Mouse (Mus musculus) urinary bladder, postnatal 4 days (tissue): ENCODE results near the gene Rpl13.
A peak's percentile ranks its signal among the peaks of the same experiment; 100 is the strongest.
"Not testable (repeated sequence)": the region's sequence is repeated elsewhere in the genome, so short reads cannot be mapped to it uniquely, and the experiment has no call there.

Experiments used
- DNase-seq, 2 experiments: peaks; one replicate each; pipeline ENCODE4 v3.0.0; 2021 to 2022; ENCODE audit warnings: low spot score in 2 of 2

The Rpl13 gene

DNA sequence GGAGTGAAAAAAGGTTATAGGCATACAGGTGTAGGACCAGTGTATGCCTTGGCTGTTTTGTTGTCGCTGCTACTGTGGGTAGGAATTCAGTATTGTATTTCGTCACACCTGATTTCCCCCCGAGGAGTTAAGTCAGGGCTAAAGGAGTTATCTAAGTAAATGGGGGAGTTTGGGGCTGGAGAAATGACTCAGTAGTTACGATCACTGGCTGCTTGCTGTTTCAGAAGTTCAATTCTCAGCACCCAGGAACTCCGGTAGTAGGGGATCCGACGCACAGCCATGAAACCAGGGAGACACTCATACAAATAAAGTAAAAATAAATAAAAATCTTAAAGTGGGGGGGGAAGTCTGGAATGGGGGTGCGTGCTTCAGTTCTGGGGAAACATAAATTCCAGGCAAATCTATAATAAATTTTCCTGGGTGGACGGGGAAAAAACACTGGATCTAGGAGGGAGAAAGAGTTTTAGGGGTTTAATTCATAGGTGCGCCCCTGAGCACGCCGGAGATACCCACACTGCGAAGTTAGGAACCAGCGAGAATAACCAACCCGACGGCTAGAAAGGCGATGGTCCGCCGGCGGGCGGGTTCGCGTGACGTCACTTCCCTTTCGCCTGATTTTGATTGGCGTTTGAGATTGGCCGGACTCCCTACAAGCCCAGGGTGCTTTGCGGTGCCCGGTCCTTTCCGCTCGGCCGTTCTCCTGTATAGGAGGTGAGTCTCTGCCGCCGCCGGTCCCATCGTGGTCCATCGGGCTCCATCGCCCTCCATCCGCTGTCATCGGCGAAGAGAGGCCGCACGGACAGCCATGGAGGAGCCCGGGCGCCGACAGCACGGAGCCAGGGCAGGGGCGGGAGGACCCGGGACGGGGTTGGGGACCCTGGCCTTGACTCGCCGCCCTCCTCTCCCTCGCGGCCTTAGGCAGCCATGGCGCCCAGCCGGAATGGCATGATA lies at the start of gene Rpl13:
TSS of gene Rpl13 (plus strand) at position 616 of the 951 bp plus-strand sequence.
- DNase-seq: peak; percentile 96 to 98

DNA sequence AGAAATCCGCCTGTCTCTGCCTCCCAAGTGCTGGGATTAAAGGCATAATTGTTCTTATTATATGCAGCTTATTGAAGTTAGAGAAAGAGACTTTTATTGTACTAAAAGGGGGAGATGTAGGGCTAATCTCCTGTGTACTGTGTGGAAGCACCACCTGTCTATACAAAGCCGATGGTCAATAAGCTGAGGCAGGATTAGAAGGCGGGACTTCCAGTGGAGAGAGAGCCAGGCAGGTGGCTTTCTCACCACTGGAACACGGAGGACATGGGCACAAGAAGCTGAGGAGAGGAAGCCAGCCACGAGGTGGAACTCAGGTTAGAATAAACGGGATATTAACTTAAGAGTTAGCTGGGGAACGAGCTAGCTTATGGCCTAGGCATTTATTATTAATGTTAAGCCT lies 39.4 kb upstream of the Rpl13 start, which contains the start of gene Spg7:
TSS of gene Spg7 (plus strand) at position 222 of the 400 bp plus-strand sequence.
- no peak for DNase-seq

- no peak for DNase-seq
These were observed 38.1 kb upstream of the Rpl13 start for GRCm38 (mm10) chr8:123064072-123064471.

- no peak for DNase-seq
These were observed 37.3 kb upstream of the Rpl13 start for GRCm38 (mm10) chr8:123064809-123065213.

DNA sequence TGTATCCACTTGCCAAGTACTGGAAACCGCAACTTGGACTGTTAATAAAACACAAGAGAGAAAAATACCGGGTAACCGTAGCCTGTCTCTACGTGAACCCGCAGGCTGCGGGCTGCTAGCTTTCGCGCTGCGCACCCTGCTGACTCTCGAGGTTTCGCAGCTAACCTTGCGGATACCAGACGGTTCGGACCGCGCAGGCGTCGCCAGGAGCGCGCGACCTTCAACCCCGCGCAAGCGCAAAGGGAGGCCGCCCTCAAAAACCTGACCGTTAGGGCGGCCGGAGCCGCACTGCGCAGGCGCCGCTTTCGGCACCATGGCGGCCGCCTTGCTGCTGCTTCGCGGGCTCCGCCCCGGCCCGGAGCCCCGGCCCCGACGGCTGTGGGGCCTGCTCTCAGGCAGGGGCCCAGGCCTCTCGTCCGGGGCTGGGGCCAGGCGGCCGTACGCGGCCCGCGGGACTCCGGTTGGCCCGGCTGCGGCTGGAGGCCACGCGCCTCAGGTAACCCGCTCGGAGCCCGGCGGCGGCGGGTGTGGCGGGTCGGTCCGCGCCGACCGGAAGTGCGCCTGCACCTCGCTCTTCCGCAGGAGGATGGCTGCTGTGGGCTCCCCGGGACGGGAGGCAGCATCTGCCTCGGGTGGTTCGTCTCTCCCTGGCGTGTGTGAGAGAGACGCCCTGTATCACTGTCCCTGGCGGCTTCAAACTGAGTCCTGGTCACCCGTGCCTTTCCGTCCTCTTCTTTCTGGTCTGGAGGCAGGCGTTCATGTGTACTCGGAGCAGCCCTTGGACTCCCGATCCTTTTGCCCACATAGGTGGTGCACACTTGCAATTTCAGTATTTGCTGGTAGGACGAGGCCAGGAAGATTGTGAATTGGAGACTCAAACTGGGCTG lies 36.7 kb upstream of the Rpl13 start:
- DNase-seq: peak; percentile 94 to 95

GRCm38 (mm10) chr8:123066101-123066683 lies 36.0 kb upstream of the Rpl13 start:
- no peak for DNase-seq

DNA sequence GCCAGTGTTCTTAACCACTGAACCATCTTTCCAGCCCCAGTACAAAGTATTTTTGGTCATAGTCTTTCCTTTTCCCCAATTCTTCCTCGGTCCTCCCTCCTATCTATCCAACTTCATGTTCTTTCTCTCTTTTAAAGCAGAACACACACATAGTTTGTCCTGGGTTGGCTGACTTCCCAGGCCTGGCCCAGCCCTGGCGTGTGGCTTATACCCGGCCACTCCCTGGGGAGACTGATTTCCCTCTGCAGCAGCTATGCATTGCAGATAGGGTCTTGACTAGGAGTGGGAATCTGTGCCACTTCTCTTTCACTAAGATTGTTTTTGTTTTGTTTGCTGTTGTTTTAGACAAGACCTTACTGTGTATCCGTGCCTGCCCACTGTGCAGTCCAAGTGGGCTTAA lies 31.0 kb upstream of the Rpl13 start:
- DNase-seq: no peak

DNA sequence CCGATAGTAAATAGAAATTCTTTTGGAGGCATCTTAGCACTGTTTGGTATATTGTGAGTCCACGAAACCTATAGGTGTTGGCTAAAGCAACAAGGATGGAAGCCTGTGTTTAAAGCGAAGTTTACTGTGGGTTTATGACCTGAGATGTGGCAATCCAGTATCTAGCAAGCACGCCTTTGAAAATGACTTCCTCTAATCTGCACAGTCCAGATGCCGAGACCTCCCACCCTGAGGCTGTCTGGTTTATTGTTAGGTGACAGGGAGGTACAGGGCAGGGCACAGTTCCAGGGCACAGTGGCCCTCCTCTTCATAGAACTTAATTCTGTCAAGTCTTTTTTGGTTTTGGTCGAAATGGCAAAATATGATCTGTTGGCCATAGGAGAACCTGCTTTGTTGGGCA lies 24.9 kb upstream of the Rpl13 start:
- DNase-seq: no peak

- no peak for DNase-seq
These were observed 19.2 kb upstream of the Rpl13 start for GRCm38 (mm10) chr8:123082993-123083392.

DNA sequence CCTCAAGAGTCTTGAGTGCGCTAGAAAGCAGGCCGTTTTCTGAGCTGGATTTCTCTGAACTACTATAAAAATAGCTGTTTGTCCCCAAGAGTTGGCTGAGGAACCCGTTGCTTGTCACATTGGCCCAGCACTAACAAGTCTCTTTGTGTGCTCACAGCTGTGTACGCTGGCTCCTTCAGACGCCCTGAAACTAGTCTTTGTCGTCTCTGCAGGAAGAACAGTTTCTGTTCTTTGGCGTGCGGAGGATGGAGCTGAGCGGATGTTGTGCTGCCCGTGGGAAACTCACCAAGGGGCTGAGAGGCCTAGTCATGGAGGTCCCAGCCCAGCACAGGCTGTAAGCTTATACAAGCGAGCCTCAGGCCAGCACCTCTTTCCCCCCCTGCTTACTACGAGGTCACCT lies 18.5 kb upstream of the Rpl13 start:
- DNase-seq: no peak

DNA sequence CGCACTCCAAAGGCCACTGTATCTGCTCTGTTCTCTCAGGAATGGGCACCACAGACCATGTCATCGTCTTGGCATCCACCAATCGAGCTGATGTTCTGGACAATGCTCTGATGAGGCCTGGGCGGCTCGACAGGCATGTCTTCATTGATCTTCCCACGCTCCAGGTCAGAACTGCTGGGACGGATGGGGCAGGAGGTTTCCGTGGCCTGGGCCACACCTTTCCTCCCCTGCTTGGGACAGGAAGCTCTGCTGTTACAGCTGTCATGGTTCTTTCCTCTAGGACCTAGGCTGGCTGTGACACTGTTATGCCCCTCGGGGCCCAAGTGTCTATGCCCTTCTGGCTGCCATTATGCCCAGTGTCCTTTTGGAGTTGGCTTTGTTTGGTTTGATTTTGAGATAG lies 14.9 kb upstream of the Rpl13 start:
- DNase-seq: no peak

DNA sequence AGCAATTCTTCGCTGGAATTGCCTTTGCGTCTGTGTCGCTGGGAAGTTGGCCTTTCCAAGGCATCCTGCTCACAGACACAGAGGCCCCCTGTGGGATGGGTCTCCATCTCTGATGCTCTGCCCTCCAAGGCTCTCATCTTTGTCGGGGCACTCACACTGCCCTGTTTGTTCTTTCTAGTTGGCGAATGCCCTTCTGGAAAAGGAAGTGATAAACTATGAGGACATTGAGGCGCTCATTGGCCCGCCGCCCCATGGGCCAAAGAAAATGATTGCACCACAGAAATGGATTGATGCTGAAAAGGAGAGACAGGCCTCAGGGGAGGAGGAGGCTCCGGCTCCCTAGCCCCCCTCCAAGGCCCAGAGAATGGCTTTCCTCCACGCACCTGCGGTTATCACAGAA lies 4.9 kb upstream of the Rpl13 start:
- DNase-seq: no peak

- no peak for DNase-seq
These were observed 4.2 kb upstream of the Rpl13 start for GRCm38 (mm10) chr8:123097786-123098584.

DNA sequence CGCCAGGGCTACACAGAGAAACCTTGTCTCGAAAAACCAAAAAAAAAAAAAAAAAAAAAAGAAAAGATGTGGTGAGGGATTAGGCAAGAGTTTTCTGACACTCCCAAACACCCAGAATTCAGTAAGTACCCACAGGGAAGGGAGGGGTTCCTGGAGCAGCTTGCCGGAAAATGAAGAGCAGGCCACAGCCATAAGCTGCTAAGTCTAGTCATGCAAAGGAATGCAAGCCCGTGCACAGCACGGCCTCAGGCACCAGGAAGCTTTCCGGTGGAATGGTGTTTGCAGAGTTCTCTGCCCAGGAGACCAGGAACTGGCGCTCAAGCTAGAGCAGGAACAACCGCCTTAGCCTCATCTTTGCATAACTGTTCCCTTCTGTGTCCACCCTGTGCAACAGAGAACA lies 1.9 kb upstream of the Rpl13 start:
- no peak for DNase-seq

DNA sequence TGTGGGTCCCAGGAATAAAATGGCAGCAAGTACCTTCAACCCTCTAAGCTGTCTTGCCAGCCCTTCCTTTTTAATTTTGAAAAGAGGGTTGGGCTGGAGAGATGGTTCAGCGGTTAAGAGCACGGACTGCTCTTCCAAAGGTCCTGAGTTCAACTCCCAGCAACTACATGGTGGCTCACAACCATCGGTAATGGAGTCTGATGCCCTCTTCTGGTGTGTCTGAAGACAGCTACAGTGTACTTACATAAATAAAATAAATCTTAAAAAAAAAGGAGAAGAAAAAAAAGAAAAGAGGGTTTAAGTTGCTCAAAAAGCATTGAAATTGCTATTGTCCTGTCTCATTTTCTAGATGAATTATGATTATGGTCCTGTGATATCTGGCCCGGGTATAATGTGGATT lies 906 bp upstream of the Rpl13 start:
- no peak for DNase-seq

- DNase-seq: not testable (repeated sequence)
These were observed 705 bp downstream of the Rpl13 start for GRCm38 (mm10) chr8:123102855-123103254.

GRCm38 (mm10) chr8:123103285-123103684 lies 1.1 kb downstream of the Rpl13 start:
- no peak for DNase-seq

DNA sequence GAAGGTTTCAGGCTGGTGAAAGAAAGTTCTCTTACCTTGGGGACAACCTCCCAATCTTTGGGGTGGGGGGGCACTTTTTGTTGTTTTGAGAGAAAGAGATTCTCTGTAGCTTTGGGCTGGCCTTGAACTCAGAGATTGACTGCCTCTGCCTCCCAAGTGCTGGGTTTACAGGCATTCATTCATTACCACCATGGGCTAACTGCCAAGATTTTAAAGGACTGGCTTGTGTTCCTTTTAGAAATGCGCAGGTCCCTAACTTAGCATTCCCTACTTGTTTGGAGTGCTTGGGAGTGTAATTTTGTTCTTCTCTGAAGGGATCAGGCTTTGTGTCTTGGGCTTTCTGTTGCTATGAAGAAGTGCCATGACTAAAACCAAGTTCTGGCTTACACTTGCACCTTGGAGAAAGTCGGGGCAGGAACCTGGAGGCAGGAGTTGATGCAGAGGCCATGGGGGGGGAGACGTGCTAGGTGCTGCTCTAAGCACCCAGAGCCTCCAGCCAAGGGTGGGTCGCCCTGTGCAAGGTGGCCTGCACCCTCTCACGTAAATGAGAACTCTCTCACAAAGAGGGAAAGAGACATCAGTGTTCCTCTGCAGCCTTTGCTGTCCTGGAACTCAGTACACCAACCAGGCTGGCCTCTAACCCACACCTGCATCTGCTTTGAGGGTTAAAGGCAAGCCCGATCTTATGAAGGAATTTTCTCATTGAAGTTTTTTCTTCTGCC lies 2.1 kb downstream of the Rpl13 start:
- DNase-seq: no peak

DNA sequence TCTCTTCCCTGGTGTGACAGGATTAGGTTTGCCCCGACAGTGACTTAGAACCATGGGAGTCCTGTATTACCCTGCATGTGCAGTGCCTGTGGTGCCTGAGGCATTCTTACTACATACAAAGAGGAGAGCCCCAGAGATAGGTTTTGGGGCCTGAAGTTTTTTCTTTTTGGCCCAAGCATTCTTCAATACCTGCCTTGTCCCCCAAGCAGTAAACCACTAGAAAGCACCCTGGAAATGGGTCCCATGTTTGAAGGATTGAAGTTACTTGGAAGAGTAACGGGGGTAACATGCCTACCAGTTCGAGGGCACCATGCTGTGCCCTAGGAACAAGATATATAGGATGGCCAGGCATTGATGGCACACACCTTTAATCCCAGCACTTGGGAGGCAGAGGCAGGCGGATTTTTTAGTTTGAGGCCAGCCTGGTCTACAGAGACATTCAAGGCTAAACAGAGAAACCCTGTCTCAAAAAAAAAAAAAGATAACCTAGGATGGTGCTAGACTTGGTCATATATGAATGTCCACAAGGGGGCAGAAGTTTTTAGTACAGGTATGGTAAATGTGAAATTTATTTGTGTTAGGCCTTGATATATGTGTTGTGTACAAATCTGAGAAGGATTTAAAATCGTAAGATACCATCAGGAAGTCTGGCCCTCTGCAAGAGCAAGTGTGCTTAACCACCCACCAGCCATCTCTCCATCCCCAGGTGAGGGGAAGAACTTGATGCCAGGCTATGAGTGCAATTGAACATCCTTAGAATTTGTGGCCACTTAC lies 3.6 kb downstream of the Rpl13 start:
- no peak for DNase-seq

GRCm38 (mm10) chr8:123106531-123106930 lies 4.4 kb downstream of the Rpl13 start:
- DNase-seq: no peak
